Mouse (Mus musculus) spleen, postnatal 4 days (tissue): ENCODE results near the gene Ptpn1.
A peak's percentile ranks its signal among the peaks of the same experiment; 100 is the strongest.

Source experiments
- DNase-seq, 2 experiments: peaks; one replicate each; pipeline ENCODE4 v3.0.0; 2022; ENCODE audit warnings: low spot score in 2 of 2

Ptpn1 gene

GRCm38 (mm10) chr2:167931985-167932726 lies at the start of gene Ptpn1:
Gene Ptpn1, plus strand, starts transcription at chr2:167932057.
- DNase-seq: peak; percentile 99

GRCm38 (mm10) chr2:167886485-167886884 lies 45.4 kb upstream of the Ptpn1 start:
- DNase-seq: no peak

- DNase-seq: peak in 1 of 2 experiments; percentile 52
Measured at GRCm38 (mm10) chr2:167887516-167888347, 44.1 kb upstream of the Ptpn1 start.

GRCm38 (mm10) chr2:167888834-167889233 lies 43.0 kb upstream of the Ptpn1 start:
- no peak for DNase-seq

GRCm38 (mm10) chr2:167889886-167890285 lies 42.0 kb upstream of the Ptpn1 start:
- DNase-seq: no peak

- peak; percentile 64 to 85 for DNase-seq
Measured at GRCm38 (mm10) chr2:167891908-167892307, 39.9 kb upstream of the Ptpn1 start.

GRCm38 (mm10) chr2:167893680-167894079 lies 38.2 kb upstream of the Ptpn1 start:
- DNase-seq: no peak

GRCm38 (mm10) chr2:167894948-167895372 lies 36.9 kb upstream of the Ptpn1 start:
- peak; percentile 77 to 96 for DNase-seq

- DNase-seq: no peak
Measured at GRCm38 (mm10) chr2:167897896-167898295, 34.0 kb upstream of the Ptpn1 start.

GRCm38 (mm10) chr2:167899989-167900421 lies 31.9 kb upstream of the Ptpn1 start:
- DNase-seq: no peak

GRCm38 (mm10) chr2:167902116-167902703 lies 29.6 kb upstream of the Ptpn1 start:
- DNase-seq: no peak

GRCm38 (mm10) chr2:167903242-167903952 lies 28.5 kb upstream of the Ptpn1 start:
- DNase-seq: no peak

- no peak for DNase-seq
Measured at GRCm38 (mm10) chr2:167904621-167905367, 27.1 kb upstream of the Ptpn1 start.

- no peak for DNase-seq
Measured at GRCm38 (mm10) chr2:167905561-167905960, 26.3 kb upstream of the Ptpn1 start.

- DNase-seq: no peak
Measured at GRCm38 (mm10) chr2:167906729-167907128, 25.1 kb upstream of the Ptpn1 start.

- no peak for DNase-seq
Measured at GRCm38 (mm10) chr2:167909531-167910177, 22.2 kb upstream of the Ptpn1 start.

GRCm38 (mm10) chr2:167910178-167910540 lies 21.7 kb upstream of the Ptpn1 start:
- no peak for DNase-seq

GRCm38 (mm10) chr2:167911511-167911910 lies 20.3 kb upstream of the Ptpn1 start:
- DNase-seq: no peak

GRCm38 (mm10) chr2:167919081-167919480 lies 12.8 kb upstream of the Ptpn1 start:
- no peak for DNase-seq

- DNase-seq: no peak
Measured at GRCm38 (mm10) chr2:167920041-167920440, 11.8 kb upstream of the Ptpn1 start.
